Mouse (Mus musculus) cortical plate, adult 2 months (tissue): Measurements from ENCODE around the gene Slc4a8. TPM values are rescaled to one million over a fixed set of nuclear protein-coding genes. Genes with fewer than 3 reads are reported as not detected.

Experiments used
- H3K27ac ChIP-seq: fragments of 200-500 bp; 2 replicates; pipeline ENCODE4 v1.5.1; 2012; ENCODE audit warnings: low read length, control low read depth, inconsistent platforms; ENCODE audit not compliant: insufficient read depth
- H3K4me1 ChIP-seq: fragments of 200-500 bp; 2 replicates; pipeline ENCODE4 v1.6.1; 2011; ENCODE audit warnings: low read length; ENCODE audit not compliant: control insufficient read depth, insufficient read depth
- H3K4me3 ChIP-seq: fragments of 200-500 bp; 2 replicates; pipeline ENCODE4 v1.5.1; 2011; ENCODE audit warnings: mild to moderate bottlenecking, low read length, control low read depth; ENCODE audit not compliant: insufficient read depth
- CTCF ChIP-seq: fragments of 200-500 bp; IDR thresholded peaks from 2 replicates; pipeline ENCODE4 v1.5.1; 2011; ENCODE audit warnings: mild to moderate bottlenecking, control low read depth, low read length; ENCODE audit not compliant: insufficient read depth; ENCODE audit errors: extremely low read depth
- POLR2A ChIP-seq: fragments of 200-500 bp; IDR thresholded peaks from 2 replicates; pipeline ENCODE4 v1.6.1; 2011; ENCODE audit warnings: mild to moderate bottlenecking, low read length, control low read depth; ENCODE audit not compliant: insufficient read depth; ENCODE audit errors: extremely low read depth
- polyA plus RNA-seq: library from polyadenylated mRNA; depleted of rRNA; stranded (reverse); fragments of >200 nt; gene quantifications from 2 replicates; pipeline ENCODE4 v1.2.3, GENCODE M21; 2012

Gene Slc4a8
- polyA plus RNA-seq, 1 experiment, result 31.4 TPM

- no peak overlapping the region for H3K4me3 ChIP-seq
- no peaks in the 10 kb centered on the region for H3K4me1 ChIP-seq
- peak overlapping the region; percentile 64; the same call in 1 of the 2 replicates for H3K27ac ChIP-seq
- TF ChIP-seq CTCF, result no peak
- no peak for TF ChIP-seq POLR2A
Observed at GRCm38 (mm10) chr15:100726721-100727120, 34.8 kb upstream of the Slc4a8 start.

GRCm38 (mm10) chr15:100727834-100728233, 33.7 kb upstream of the Slc4a8 start:
- H3K4me3 ChIP-seq, result no peak overlapping the region
- no peaks in the 10 kb centered on the region for H3K4me1 ChIP-seq
- H3K27ac ChIP-seq, result no peak overlapping the region
- no peak for TF ChIP-seq CTCF
- no peak for TF ChIP-seq POLR2A

- TF ChIP-seq CTCF (no peak), POLR2A (no peak)
- Histone ChIP-seq H3K4me1 (no peaks in the 10 kb centered on the region), H3K4me3 (peak overlapping the region; percentile 34), H3K27ac (no peak overlapping the region)
Observed at GRCm38 (mm10) chr15:100728586-100728985, 33.0 kb upstream of the Slc4a8 start.

GRCm38 (mm10) chr15:100729281-100729985, 32.1 kb upstream of the Slc4a8 start, which contains the start of gene Galnt6:
Galnt6 (minus strand) TSS chr15:100729376.
- H3K4me1 ChIP-seq, result no peaks in the 10 kb centered on the region
- peak within 1 kb of the TSS; percentile 34 for H3K4me3 ChIP-seq
- no peak within 1 kb of the TSS for H3K27ac ChIP-seq
- no peak for TF ChIP-seq CTCF
- no peak for TF ChIP-seq POLR2A

- H3K4me3 ChIP-seq, result no peak overlapping the region
- H3K4me1 ChIP-seq, result no peaks in the 10 kb centered on the region
- H3K27ac ChIP-seq, result no peak overlapping the region
- no peak for TF ChIP-seq CTCF
- TF ChIP-seq POLR2A, result no peak
Observed at GRCm38 (mm10) chr15:100731081-100731480, 30.5 kb upstream of the Slc4a8 start.

GRCm38 (mm10) chr15:100732580-100732979, 29.0 kb upstream of the Slc4a8 start:
- TF ChIP-seq POLR2A, result no peak
- no peak for TF ChIP-seq CTCF
- no peaks in the 10 kb centered on the region for H3K4me1 ChIP-seq
- H3K27ac ChIP-seq, result no peak overlapping the region
- no peak overlapping the region for H3K4me3 ChIP-seq

GRCm38 (mm10) chr15:100735095-100735952, 26.2 kb upstream of the Slc4a8 start:
- H3K4me1 ChIP-seq, result no peaks in the 10 kb centered on the region
- no peak overlapping the region for H3K27ac ChIP-seq
- TF ChIP-seq POLR2A, result no peak
- no peak for TF ChIP-seq CTCF
- no peak overlapping the region for H3K4me3 ChIP-seq

GRCm38 (mm10) chr15:100735953-100736300, 25.6 kb upstream of the Slc4a8 start:
- Histone ChIP-seq H3K4me3 (no peak overlapping the region), H3K4me1 (no peaks in the 10 kb centered on the region), H3K27ac (no peak overlapping the region)
- TF ChIP-seq CTCF, result no peak
- TF ChIP-seq POLR2A, result no peak

GRCm38 (mm10) chr15:100737667-100738066, 23.9 kb upstream of the Slc4a8 start:
- Histone ChIP-seq H3K27ac (no peak overlapping the region), H3K4me1 (no peaks in the 10 kb centered on the region), H3K4me3 (no peak overlapping the region)
- no peak for TF ChIP-seq POLR2A
- TF ChIP-seq CTCF, result no peak

GRCm38 (mm10) chr15:100738351-100738781, 23.2 kb upstream of the Slc4a8 start:
- TF ChIP-seq CTCF, result no peak
- TF ChIP-seq POLR2A, result no peak
- no peak overlapping the region for H3K4me3 ChIP-seq
- H3K27ac ChIP-seq, result no peak overlapping the region
- no peaks in the 10 kb centered on the region for H3K4me1 ChIP-seq
